Mouse (Mus musculus): ENCODE measurements around the gene Scimp.
"Not testable (repeated sequence)": the region's sequence is repeated elsewhere in the genome, so short reads cannot be mapped to it uniquely, and the experiment has no call there.

Scimp gene

DNA sequence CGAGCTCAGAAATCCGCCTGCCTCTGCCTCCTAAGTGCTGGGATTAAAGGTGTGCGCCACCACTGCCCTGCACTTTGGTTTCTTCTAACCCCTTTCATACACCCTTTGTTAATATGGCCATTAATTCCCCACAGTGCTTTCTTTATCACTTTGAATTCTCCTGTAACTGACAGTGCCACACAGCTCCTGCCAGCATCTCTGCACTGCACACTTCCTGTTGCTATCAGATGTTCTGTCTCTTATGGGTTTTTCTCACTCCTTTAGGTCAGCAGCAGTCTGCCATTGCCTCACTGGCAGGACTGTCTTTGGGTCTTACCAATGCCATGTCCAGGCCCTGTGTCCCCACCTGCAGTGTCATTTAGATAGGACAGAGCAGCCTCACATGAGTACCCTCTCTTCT is 41.6 kb downstream of the Scimp start:
- no peak for DNase-seq (ENCODE audit: low read depth, low spot score)

DNA sequence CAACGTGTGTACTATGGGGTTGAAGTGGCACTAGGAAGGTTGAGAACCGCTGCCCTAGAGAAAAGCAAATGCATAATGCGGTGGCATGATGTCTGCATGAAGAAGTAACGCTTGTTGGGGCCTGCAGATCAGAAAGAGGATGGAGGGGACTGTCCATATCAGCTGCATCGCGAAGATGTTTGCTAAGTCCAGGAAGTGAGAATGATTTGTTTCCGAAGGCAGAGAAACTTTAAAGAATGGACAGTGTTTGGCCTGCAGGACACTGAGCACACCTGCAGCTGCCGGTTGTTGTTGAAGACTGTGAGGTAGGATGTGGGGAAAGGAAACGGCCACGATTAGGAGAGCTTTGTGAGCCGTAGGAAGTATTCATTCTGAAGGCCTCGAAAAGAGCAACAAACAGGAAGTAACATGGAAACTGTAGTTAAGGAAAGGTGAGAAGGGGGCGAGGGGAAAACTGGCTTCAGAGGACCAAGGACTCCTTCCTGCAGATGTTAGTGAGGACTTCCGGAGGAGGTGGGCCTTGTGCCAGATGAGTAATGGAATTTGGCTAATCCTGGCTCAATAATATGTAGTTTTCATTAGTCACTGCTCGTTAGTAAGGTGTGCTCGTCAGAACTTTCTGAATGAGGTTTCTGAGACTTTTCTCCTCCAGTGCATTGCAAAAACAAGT is 46.5 kb downstream of the Scimp start:
- peak; percentile 54 for DNase-seq (ENCODE audit: low read depth, low spot score)

DNA sequence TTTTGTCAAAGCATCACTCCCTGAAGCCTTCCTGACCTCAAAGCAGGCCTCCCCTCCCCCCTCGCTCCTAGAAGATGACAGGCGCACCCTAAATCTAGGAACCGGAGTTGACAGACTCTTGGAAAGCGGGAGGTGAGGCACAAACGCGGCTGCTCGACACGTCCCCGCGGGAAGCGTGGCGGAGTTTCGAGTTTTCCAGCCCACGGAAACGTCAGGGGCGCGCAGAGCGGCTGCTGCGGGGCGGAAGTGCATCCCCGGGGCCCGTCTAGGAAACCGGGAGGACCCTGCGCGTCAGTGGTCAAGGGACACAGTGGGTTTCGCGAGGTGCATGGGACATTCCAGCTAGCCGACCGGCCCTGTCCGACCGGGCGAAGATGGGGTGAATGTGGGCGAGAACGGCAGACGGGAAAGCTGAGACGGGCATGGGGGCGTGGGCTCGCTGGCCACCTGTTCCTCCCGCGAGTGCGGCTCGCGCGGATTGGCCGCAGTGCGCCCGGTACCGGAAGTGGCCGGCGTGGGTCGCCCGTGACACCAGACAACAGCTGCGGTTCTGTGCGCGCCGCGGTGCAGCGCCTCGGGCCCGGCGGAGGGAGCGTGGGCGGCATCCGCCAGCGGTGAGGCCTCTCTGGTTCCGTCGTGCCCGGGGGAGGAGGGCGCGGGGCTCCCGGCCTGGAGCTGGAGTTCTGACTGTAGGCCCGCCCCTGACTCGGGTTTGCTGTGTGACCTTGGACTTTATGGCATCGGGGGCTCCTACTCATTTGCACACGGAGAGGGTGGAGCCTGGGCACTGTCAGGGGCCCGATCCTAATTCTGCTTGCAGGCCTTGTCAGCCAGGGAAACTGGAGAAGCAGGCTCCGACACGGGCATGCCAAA is 48.2 kb downstream of the Scimp start, which contains the start of gene Zfp3:
Gene Zfp3, plus strand, starts transcription at position 274 of the 873 bp plus-strand sequence.
- peak; percentile 73 for DNase-seq (ENCODE audit: low read depth, low spot score)

DNA sequence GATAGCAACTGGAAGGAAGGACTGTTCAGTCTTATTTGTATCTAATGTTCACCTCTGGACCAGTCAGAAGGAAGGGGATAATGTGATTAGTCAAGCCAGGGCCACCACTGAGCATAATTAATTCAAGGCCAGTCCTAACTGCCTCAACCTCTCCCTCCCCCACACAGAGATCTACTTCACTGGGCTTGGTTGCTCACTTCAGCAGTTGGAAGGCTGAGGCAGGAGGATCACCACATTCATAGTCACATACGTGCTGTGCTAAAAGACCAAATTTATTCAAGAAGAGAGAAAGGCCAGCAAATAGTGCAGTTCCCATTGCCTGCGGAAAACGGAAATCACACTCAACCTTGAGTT is 48.8 kb downstream of the Scimp start:
- DNase-seq (ENCODE audit: low read depth, low spot score): no peak

DNA sequence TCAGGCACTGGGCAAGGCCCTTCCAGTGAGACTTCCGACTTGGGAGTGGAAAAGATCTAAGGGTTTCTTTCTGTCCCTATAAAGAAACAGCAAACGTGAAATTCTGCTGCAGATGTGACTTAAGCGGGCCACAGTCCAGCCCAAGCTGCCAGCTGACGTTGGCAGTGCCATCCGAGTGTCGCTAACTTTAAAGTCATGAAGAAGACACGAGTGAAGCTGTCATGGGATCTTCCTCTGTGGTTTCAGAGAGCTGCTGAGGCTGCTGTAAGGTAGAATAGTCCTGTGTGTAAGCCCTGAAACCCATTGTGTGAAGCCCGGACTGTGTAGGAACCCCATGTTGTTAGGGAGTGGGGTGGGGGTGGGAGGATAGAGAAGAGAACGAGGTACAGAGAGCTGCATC is 49.7 kb downstream of the Scimp start:
- DNase-seq (ENCODE audit: low read depth, low spot score): no peak

DNA sequence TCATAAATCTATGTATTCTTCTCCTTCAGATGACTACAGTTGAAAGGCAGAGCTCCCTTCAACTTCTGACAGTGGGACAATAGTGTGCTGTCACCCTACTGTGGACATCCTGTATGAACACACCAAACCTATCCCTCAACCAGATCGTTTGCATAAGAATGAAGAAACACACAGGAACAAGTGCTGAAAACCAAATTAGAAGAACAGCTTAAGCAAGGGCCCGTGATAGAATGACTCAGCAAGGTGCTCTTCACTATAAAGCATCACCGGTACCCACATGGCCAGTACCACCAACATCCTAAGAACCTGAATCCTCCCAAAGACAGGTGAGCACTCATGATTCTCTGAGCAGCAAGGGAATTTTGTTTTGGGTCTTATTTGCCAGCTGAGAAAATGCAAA is 51.9 kb downstream of the Scimp start:
- DNase-seq (ENCODE audit: low read depth, low spot score): not testable (repeated sequence)

DNA sequence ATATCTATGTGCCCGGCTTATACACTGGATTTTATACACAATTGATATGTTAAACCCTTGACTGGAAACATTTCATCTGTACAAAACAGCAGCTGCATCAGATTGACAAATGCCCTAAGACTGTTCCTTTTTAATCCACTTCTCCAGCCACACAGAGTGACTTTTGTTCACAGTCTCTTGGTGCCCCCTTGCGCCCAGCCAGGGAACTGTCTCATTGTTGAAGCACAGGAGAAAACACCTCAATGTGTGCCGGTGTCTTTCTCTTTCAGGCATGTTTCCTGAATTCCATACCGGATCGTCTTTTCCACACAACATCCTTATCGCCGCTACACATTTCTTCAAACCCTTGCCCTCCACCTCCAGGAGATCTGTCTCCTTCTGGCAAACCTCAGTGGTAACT is 56.7 kb downstream of the Scimp start:
- DNase-seq (ENCODE audit: low read depth, low spot score): peak; percentile 58

DNA sequence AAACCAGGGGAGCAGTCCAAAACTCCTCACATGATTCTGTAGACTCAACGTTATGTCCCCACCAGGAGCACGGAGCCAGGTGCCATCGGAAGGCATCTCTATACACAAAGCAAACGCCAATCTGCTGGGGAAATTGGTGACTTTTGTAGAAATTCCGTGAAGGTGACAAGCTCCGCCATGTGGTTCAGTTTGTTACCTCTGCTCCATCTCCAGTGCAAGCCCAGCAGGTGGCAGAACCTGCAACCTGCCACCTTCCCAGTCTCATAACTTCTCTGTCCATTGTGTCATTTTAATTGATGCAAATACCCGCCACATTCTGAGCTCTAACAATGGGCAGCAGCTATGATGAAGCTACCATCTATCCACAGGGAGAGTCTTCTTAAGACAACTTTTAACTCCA is 57.4 kb downstream of the Scimp start:
- no peak for DNase-seq (ENCODE audit: low read depth, low spot score)

DNA sequence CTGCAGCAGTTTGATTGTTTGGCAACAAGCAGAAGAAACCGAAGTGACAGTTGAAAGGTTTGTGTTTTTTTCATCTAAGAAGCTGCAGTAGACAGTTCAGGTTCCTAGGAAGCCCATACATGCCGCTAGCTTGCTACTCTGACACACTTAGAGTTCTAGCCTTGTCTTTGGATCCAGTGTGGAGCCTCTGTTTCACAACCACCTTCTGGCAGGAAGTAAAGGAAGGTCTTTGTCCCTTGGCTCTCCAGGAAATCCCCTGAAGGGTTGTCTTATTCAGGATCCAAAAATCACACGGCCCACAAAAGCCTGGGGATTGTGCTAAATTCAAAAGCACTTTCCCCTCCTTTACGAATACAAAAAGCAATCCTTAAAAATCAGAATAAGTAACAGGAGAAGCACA is 57.9 kb downstream of the Scimp start:
- DNase-seq (ENCODE audit: low read depth, low spot score): no peak

DNA sequence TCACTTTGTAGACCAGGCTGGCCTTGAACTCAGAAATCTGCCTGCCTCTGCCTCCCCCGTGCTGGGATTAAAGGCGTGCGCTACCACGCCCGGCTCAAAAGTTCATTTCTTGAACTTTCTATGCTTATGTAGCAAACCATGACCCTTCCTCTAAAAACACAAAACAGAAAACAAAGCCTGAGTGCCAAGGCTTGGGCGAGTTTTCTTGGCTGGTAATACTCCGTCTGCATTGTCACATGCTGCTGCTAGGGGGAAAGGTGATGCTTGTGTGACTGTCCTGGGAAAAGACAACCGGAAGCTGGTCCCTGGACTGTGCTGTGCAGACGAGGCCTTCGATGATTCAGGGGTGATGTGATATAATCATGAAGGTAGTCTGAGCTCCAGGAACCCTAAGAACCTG is 59.2 kb downstream of the Scimp start:
- no peak for DNase-seq (ENCODE audit: low read depth, low spot score)

DNA sequence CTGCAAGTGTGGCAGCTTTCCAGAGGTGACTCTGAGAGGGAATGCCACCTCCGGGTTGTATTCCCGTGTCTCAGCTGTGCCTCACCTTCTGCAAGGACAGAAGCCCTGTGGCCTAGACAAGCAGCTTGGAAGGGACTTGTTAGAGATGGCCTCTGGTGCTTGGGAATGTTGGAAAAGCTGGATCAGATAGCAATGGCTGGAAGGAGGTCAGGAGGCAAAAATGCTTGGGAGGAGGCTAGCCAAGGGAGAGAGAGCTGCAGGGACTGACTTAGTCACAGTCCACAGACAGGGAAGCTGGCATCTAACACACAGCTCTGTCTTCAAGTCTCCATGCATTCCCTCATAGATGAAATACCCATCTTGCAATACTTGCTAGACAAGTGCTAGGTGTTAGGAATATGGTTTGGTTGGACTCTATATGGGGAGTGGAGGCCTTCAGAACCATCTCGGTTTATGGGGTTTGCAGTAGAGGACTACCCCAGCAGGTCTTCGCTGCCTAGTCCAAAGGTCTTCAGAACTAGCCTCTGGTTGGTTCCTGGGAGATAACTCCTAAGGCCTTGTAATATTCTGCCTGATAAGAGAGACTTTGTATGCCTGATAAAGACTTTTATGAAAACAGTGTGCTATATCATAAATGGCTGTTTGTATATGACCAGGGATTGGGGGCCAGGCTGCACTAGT is 59.9 kb downstream of the Scimp start:
- no peak for DNase-seq (ENCODE audit: low read depth, low spot score)

DNA sequence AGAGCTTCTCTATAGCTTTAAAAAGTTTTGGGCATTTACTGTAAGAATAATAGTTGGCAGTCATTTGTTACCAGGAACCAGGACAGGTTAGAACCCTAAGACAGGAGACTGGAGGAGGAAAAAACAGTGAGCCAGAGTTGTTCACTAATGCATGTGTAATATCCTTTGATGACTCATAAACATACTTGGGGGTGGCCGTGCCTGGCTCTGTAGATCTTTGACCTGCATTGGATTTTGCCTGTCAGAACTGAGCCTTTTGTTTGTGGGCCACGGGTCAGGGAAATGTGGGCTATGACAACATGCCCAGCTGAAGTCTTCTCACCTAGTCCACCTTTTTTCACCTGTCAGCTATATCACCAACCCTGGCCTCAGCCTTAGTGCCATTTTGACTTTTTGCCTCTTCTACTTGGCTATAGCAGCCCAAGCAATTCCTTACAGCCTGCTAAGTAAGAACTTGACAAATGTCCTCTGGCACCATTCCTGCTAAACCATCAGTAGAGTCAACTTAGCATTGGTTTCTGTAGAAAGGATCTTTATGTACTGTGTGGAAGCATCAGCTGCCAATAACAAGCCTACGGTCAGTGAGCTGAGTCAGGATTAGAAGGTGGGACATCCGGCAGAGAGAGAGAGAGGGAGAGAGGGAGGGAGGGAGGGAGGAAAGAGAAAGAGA is 64.4 kb downstream of the Scimp start:
- no peak for DNase-seq (ENCODE audit: low read depth, low spot score)

DNA sequence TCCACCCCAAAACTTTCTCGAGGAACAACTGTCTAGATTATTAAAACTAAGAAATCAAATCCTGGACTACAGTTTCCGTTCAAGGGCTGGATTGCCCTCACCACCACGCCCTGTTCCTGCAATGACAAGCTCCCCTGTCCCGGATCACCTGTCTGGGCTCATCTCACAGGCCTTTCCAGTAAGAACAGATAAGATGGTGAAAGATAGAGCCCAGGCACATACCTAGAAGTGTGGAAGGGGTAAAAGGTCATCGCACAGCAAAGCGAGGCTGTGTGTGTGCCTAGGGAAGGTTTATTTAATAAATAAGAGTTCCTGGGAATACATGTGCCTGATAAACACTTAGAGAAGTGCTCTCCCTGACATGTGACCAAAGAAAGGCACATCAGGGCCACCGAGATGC is 66.8 kb downstream of the Scimp start:
- DNase-seq (ENCODE audit: low read depth, low spot score): no peak

DNA sequence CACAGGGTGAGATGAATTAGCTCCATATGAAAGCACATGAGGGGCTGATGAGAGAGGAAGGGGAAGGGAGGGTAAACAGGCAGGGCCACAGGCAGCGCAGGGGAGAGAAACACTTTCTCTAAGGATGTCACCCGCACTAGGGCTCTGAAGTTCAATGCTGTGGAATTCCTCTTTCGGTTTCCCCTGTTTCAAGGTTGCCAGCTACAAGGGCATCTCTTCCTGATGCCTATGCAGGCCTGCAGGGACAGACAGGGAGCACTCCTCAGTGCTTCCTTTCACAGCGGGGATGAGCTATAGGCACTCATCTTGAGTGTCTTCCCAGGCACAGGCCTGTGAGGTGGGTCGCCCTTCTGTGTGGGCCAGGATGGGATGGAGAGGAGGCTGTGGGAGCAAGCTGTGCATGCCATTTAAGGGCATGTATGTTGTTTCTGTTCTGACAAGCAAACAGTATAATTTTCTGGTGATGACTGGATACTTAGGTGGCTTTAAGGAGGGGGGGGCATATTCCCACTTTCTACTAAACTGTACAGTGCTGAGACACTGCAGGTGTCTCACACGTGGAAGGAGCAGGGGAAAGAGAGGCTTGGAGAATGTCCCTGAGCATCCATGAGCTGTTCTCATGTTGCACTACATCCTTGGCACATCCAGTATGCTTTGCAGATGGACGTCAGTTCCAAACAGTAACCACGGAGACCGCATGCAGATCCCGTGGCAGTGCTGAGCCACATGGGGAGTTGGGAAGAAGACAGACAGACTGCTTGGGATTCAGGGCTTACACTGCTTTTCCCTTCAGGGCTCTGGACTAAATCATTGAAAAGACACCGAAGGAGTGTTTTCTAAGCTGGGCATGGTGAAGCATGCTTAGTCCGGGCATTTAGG is 69.6 kb downstream of the Scimp start:
- DNase-seq (ENCODE audit: low read depth, low spot score): no peak

DNA sequence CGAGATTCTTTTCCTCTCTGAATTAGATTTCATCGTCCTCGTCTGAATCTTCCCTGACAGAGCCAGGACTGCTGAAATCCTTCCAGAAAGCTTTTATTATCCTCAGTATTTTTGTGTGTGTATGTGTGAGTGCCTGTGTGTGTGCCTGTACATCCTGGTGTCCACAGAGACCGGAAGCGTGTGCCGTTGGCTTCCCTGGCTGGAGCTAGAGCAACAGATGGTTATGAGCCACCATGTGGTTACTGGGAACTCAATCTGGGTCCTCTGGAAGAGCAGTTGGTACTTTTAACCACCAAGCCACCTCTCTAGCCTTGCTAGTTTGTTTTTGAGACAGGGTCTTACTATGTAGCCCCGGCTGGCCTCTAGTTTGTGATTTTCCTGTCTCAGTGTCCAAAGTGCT is 70.3 kb downstream of the Scimp start:
- no peak for DNase-seq (ENCODE audit: low read depth, low spot score)

DNA sequence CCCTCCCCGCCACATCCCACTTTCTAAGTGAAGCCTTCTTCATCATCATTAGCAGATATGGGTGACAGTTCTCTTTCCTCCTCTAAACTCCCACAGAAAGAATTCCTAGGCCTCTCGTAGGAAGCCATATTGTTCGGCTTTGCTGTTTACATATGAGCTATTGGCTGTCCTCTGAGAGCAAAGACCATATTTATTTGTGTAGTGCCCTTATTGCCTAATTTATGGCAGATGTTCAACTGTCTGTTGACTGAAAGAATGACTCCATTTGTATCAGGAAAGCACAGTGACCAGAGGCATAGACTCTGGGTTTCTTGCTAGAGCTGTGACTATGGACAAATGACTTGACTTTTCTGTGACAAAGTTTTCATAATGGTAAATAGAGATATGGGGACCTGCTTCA is 70.8 kb downstream of the Scimp start:
- no peak for DNase-seq (ENCODE audit: low read depth, low spot score)
